Mouse (Mus musculus): ENCODE results near the gene Fam160a2. TPM values are rescaled to one million over a fixed set of nuclear protein-coding genes. Genes with fewer than 3 reads are reported as not detected.

The Fam160a2 gene
- total and polyA plus RNA-seq, 3 experiments, result 6.2 to 17.7 TPM; not detected in 1

DNA sequence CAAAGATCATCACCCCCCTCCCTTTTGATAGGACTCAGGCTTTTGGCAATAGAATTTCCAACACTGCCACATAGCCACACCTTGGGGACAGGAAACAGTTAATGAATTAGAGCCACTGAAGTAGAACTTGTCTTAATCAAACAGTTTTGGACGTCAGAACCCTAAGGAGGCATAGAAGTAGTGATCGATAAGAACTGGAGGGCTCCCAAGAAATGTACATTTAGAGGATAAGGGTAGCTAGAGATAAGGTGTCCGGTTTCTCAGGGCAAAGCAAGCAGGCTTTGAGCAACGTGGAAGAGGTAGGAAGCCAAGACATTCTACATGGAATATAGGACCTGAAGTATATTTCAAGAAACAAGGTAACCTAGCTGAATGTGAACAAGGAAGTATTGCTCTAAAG lies 41.6 kb upstream of the Fam160a2 start (continued):
- TF ChIP-seq BHLHE40 (IDR thresholded peaks at IDR 0.05; ENCODE audit: borderline replicate concordance, low read depth, low read length), result no peak
- TF ChIP-seq KAT2A (conservative IDR thresholded peaks at IDR 0.05; ENCODE audit: low read depth, low read length), result no peak
- no peak for TF ChIP-seq MYB (IDR thresholded peaks at IDR 0.05; ENCODE audit: low read depth, low read length)
- TF ChIP-seq MYC (IDR thresholded peaks at IDR 0.05; ENCODE audit: low read depth, low read length), result no peak
- no peak for TF ChIP-seq UBTF (IDR thresholded peaks at IDR 0.05; ENCODE audit: borderline replicate concordance, insufficient read depth, low read depth, low read length)

GRCm38 (mm10) chr7:105437979-105438772 lies 38.3 kb upstream of the Fam160a2 start:
- no peak for DNase-seq (ENCODE audit: low read depth, low spot score)
- no peaks in the 10 kb centered on the region for H3K36me3 ChIP-seq (ENCODE audit: control insufficient read depth in 1 of 2, insufficient read depth in 2 of 2, low read length in 2 of 2)
- H3K79me2 ChIP-seq (ENCODE audit: control insufficient read depth, insufficient read depth, low read length, poor library complexity), result no peaks in the 10 kb centered on the region
- H3K9me3 ChIP-seq (replicated peaks; ENCODE audit: insufficient read depth, low read length), result no peaks in the 10 kb centered on the region
- H3K27ac ChIP-seq (ENCODE audit: control insufficient read depth, low read depth, low read length), result no peak overlapping the region
- no peaks in the 10 kb centered on the region for H3K27me3 ChIP-seq (ENCODE audit: control insufficient read depth in 1 of 2, insufficient read depth in 2 of 2, low read length in 2 of 2)
- no peak overlapping the region for H3K9ac ChIP-seq (ENCODE audit: control insufficient read depth, low read depth, low read length, poor library complexity, severe bottlenecking)
- no peak overlapping the region for H3K4me3 ChIP-seq (ENCODE audit: control insufficient read depth in 1 of 2, insufficient read depth in 1 of 2, low read depth in 2 of 2, low read length in 2 of 2)
- TF ChIP-seq CTCF (IDR thresholded peaks at IDR 0.05 in 2 of 3, conservative IDR thresholded peaks at IDR 0.05 in 1 of 3; ENCODE audit: control insufficient read depth in 1 of 3, insufficient read depth in 1 of 3, low read depth in 2 of 3, low read length in 3 of 3, poor library complexity in 1 of 3, severe bottlenecking in 1 of 3) (no peak), ELF1 (IDR thresholded peaks at IDR 0.05; ENCODE audit: low read depth, low read length) (no peak), GABPA (IDR thresholded peaks at IDR 0.05; ENCODE audit: low read depth, low read length) (no peak), TAL1 (IDR thresholded peaks at IDR 0.05; ENCODE audit: low read length) (no peak), TCF12 (IDR thresholded peaks at IDR 0.05; ENCODE audit: low read depth, low read length) (no peak), MEF2A (IDR thresholded peaks at IDR 0.05; ENCODE audit: extremely low read depth, insufficient replicate concordance, low read depth, low read length, poor library complexity, severe bottlenecking) (no peak), EP300 (IDR thresholded peaks at IDR 0.05; ENCODE audit: low read depth in 1 of 2, low read length in 2 of 2) (no peak), UBTF (IDR thresholded peaks at IDR 0.05; ENCODE audit: borderline replicate concordance, insufficient read depth, low read depth, low read length) (no peak), RCOR1 (IDR thresholded peaks at IDR 0.05; ENCODE audit: low read depth, low read length) (no peak)
- no peaks in the 10 kb centered on the region for H3K4me1 ChIP-seq (ENCODE audit: control insufficient read depth in 1 of 2, insufficient read depth in 2 of 2, low read length in 2 of 2)

DNA sequence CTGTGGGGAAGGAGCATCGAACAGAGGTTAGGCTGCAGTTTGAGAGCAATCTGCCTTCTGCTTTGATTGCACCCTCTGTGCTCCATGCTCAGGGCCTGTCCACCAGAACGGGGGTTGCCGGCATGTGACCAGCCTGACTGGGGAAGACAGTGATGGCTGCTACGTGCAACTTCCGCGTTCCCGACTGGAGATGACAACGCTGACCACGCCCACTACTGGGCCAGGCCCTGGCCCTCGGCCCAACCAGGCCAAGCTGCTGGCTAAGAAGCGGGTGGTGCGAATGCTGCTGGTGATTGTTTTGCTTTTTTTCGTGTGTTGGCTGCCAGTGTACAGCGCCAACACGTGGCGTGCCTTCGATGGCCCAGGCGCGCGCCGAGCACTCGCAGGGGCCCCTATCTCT lies 34.9 kb upstream of the Fam160a2 start:
- H3K79me2 ChIP-seq (ENCODE audit: control insufficient read depth, insufficient read depth, low read length, poor library complexity), result no peaks in the 10 kb centered on the region
- no peaks in the 10 kb centered on the region for H3K9me3 ChIP-seq (replicated peaks; ENCODE audit: insufficient read depth, low read length)
- H3K4me3 ChIP-seq (ENCODE audit: control insufficient read depth in 1 of 2, insufficient read depth in 1 of 2, low read depth in 2 of 2, low read length in 2 of 2), result no peak overlapping the region

More for the DNA sequence above, 34.9 kb upstream of the Fam160a2 start:
- no peak overlapping the region for H3K9ac ChIP-seq (ENCODE audit: control insufficient read depth, low read depth, low read length, poor library complexity, severe bottlenecking)
- H3K36me3 ChIP-seq (ENCODE audit: control insufficient read depth in 1 of 2, insufficient read depth in 2 of 2, low read length in 2 of 2), result no peaks in the 10 kb centered on the region
- no peaks in the 10 kb centered on the region for H3K4me1 ChIP-seq (ENCODE audit: control insufficient read depth in 1 of 2, insufficient read depth in 2 of 2, low read length in 2 of 2)
- DNase-seq (ENCODE audit: low read depth, low spot score), result no peak
- no peaks in the 10 kb centered on the region; a peak in 1 of 4 replicates for H3K27me3 ChIP-seq (ENCODE audit: control insufficient read depth in 1 of 2, insufficient read depth in 2 of 2, low read length in 2 of 2)
- no peak for TF ChIP-seq RAD21 (IDR thresholded peaks at IDR 0.05; ENCODE audit: low read depth, low read length)
- no peak for TF ChIP-seq NRF1 (IDR thresholded peaks at IDR 0.05; ENCODE audit: insufficient read depth, low read depth, low read length, poor library complexity, severe bottlenecking)
- no peak for TF ChIP-seq ZC3H11A (IDR thresholded peaks at IDR 0.05; ENCODE audit: low read depth, low read length)
- H3K27ac ChIP-seq (ENCODE audit: control insufficient read depth, low read depth, low read length), result no peak overlapping the region

All from MEL (cell line).